Mouse (Mus musculus) hematopoietic stem cell, adult 5-6 weeks (primary cell): ENCODE data around the gene Hoxb2. TPM values are rescaled to one million over a fixed set of nuclear protein-coding genes. Genes with fewer than 3 reads are reported as not detected.
A peak's percentile ranks its signal among the peaks of the same experiment; 100 is the strongest.

Source experiments
- ATAC-seq, 2 experiments: fragments of 125-278 bp in 1 of 2; replicated peaks in 1 of 2; 2 replicates each; pipeline ENCODE4 v1.8.0; 2016 to 2017; ENCODE audit warnings: inconsistent platforms in 2 of 2, mild to moderate bottlenecking in 2 of 2, moderate number of reproducible peaks in 2 of 2, low read depth in 1 of 2, moderate TSS enrichment in 1 of 2; ENCODE audit not compliant: low FRiP score in 2 of 2, poor library complexity in 2 of 2, severe bottlenecking in 2 of 2, insufficient read depth in 1 of 2, low TSS enrichment in 1 of 2
- total RNA-seq: library from RNA; stranded (forward); fragments of 172-1452, 232-1000 nt; gene quantifications from 2 replicates; pipeline ENCODE4 v1.2.3, GENCODE M21; 2017

Gene Hoxb2
- total RNA-seq, 1 experiment from 2014 or later = 1.8 TPM

DNA sequence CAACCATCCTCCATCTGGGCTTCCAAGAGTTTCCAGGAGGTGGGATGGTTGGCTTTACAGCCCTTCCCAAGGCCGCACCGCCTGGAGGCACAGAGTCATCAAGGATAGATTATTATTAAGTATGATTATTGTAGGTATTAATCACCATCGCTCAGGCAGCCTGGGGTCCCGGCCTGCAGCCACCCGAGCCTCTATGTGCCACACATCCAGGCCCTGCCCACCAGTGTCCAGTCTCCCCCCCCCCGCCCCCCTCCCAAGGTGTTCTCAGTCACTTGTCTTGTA, 5.5 kb upstream of the Hoxb2 start:
- ATAC-seq = no peak

DNA sequence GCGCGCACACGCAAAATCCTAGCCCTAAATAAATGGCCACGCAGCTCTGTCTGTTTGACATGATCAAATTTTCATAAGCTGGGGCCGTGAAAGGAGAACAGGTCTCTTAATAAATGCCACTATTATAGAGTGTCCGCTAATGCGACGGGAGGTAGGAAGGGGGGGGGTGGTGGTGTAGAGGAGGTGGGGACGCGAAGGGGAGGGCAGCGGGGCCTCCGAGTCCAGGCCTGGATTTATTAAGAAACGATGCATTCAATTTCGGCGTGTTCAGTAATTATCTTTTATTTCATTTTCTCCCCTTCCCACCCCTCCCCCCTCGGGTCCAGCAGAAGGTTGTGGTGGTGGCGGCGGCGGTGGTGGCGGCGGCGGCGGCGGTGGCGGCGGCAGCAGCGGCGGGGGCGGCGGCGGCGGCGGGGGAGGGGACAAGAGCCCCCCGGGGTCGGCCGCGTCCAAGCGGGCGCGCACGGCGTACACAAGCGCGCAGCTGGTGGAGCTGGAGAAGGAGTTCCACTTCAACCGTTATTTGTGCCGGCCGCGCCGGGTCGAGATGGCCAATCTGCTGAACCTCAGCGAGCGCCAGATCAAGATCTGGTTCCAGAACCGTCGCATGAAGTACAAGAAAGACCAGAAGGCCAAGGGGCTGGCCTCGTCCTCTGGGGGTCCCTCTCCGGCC, 5.0 kb upstream of the Hoxb2 start:
- no peak for ATAC-seq

DNA sequence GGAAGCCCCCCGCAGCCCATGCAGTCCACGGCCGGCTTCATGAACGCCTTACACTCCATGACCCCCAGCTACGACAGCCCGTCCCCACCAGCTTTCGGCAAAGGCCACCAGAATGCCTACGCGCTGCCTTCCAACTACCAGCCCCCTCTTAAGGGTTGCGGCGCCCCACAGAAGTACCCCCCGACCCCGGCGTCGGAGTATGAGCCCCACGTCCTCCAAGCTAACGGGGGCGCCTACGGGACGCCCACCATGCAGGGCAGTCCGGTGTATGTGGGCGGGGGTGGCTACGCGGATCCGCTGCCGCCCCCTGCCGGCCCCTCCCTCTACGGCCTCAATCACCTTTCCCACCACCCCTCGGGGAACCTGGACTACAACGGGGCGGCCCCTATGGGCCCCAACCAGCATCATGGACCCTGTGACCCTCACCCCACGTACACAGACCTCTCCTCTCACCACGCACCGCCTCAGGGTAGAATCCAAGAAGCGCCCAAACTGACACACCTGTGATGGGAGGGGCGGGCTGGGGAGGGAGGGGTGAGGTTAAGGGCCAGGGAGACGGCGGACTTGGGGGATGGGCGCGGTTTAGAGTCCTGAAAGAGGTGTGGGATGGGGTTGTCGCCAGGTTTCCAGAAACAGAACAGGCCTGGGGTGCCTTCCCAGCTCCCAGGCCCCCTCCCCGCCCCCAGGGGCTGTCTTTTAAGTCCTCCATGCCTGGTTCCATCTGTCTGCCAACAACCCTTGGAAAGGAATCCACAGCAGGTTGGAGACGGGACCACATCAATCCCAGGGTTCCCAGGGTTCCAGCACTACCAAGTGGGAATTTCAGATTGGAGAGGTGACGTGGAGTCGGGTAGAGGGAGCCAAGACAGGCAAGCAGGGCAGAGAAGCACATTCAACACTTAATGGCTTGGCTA, 4.2 kb upstream of the Hoxb2 start:
- ATAC-seq = no peak

DNA sequence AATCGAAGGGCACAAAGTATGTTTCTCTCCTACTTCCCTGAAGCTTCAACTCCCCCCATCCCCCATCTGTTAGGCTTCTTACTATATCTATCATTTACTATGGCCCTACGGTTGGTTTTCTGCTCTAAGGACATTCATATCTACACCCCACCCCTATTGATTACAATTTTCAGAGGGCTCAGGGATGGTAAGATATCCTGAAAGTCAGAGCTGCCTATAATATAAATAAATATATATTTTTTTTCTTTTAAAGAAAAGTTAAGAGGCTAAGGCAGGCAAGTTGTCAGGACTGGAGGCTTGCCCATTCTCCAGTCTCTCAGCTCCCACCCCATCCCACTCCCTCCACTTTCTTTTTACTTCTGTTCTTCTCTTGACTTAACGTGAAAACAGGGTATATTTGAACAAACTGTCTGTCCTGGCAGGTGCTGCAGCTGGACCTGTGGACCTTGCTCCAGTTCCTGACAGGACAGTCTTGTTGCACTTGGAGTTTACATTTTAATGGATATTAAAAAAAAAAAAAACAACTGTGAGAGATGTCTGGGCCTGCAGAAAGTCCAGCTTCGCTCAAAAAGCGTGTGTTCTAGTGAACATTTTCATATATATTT, 3.3 kb upstream of the Hoxb2 start:
- no peak for ATAC-seq

DNA sequence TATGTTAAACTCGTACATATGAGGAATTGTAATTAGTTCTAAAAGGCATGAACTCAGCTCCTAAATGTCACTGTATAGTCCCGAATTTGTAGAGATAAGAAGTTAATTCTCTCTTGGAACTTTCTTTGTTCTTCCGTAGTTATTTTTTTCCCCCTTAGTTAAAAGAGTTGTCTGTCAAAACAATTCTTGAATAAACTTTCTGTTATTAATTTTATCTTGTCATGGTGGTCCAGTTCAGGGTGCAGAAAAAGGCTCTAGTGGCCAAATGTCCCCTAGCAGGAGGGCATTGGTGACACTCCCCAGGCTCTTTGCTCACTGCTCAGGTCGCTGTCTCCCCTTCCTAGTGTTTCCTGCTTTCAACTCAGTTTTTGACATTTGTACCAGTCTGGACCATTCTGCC, 2.6 kb upstream of the Hoxb2 start:
- ATAC-seq = no peak

DNA sequence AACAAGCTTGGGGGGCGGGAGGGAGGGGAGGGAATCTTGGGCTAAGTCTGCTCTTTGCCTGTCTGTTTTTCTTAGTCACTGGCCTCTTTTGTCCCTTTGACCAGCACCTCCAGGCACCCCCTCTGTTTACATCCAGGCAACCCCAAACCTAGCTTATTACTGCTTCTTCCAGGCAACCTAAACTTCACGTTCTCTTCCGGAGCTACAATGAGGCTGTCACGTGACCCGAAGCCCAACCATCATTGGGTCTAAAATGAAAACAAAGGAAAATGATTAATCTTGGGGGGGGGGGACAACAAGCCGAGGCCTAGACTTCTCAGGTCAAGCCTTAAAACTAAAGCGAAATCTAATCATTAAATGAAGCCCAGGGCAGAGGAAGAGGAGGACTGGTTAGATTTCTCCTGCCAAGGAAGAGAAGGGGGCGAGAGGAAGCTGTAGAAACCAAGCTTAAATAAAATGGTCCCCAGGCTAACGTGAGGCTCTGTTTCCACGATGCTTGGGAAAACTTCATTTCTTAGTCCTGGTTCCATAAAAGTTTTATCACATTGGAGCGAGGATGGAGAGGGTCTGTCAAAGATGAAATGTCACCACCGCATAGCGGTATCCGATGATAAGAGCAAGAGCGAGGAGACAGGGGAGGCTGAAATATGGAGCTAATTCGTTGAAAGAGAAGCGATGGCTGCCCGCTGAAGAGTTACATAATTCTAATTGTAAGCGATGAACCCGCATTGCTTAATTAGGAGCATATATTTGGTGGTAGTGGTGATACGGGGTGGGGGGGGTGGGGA, 2.0 kb upstream of the Hoxb2 start:
- no peak for ATAC-seq

DNA sequence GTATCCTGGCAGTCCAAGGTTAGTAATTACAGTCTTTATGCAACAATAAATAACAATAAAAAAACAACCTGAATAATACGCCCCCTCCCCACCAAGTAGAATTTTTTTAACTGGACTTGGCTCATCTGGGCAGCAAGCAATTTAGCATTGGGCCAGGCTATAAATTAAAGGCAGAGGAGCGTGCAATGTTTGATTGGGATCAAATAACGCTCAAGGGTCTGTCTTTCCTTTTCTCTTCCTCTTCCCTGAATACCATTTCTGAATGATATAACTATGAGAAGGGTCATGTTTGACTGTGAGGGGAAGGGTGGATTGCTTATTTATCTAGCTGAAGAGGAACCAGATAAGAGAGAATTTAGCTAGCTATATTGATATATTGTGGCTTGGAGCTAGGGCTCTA, 1.3 kb upstream of the Hoxb2 start:
- no peak for ATAC-seq

DNA sequence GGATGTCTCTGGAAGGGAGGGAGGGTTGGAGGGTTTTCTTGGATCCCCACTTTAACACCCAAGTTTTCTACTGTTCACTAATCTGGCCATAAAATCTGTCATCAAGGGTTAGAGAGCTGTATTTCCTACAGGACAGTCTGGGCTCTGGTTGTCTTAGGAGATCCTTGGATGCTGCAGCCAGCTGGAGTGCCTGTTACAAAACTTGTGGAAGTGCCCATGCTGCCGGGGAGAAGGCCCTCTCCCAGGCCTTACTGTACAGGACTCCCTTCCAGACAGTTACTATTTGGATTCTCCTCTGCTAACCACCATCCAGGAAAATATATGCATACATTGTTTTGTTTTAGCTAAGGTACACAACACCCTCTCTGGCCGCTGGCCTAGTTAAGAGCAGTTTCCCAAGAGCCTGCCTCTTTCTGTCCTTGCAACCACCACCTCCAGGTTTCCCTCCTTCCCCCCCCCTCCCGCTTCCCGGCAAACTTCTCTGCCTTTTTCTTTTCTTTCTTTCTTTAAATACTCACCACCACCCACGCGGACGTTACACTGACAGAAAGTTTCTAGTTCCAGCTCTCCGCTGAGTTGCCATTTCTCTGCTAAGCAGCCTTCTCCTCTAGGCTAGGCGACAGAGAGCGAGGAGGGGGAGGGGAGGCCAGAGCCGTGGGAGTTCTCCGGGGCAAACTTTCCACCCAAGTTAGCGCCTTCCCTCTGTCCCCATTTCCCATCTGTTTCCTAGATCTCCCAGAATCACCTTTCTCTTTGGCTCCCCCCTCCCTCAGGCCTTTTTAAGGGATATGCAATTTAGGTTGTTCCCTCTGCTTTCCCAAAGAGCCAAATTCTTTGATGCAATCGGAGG, 609 bp upstream of the Hoxb2 start:
- ATAC-seq = no peak

DNA sequence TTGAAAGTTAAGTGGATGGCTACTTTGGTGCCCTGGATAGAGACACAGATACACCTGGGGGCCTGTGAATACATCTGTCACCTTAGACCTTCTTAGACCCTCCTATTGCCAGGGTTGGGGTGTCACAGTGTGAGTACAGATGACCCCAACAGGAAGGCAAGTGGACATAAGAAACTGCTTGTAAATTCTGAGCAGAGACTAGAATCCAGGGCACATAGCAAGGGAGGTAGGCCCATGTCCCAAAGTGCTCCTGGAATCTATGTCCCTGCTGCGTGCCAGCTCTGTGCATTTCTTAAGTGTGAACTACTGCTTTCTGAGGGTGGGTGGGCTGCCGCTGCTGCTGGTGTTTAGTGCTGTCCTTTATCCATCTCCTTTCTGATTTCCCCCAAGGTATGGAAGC, 466 bp downstream of the Hoxb2 start:
- ATAC-seq = no peak

DNA sequence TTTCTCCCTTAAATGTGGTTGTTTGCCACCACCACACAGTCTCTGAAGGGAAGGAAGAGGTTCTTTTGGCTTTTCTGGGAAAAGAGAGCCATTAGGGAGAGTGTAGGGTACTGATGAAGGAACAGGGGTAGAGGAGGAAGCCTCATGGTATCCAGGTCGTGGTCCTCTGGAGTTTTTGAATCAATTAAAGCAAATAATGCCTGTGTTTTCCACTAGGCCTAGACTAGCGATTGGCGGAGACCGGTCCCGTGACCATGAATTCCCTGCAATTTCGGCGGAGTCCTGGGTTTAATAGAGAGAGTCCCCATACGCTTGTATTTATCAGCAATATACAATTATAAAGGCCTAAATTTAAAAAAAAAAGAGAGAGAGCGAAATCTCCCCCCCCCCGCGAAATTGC, 987 bp downstream of the Hoxb2 start:
- ATAC-seq = no peak

DNA sequence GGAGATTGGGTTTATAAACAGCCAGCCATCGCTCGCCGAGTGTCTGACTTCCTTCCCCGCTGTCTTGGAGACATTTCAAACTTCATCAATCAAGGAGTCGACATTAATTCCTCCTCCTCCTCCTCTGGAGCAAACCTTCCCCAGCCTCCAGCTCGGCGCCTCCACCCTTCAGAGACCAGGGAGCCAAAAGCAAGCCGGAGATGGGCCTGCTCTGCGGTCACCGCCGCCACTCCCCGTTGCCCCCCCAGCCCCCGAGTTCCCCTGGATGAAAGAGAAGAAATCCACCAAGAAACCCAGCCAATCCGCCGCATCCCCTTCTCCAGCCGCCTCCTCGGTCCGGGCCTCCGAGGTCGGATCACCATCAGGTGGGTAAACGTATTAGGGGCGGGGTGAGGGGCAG, 1.5 kb downstream of the Hoxb2 start:
- no peak for ATAC-seq

DNA sequence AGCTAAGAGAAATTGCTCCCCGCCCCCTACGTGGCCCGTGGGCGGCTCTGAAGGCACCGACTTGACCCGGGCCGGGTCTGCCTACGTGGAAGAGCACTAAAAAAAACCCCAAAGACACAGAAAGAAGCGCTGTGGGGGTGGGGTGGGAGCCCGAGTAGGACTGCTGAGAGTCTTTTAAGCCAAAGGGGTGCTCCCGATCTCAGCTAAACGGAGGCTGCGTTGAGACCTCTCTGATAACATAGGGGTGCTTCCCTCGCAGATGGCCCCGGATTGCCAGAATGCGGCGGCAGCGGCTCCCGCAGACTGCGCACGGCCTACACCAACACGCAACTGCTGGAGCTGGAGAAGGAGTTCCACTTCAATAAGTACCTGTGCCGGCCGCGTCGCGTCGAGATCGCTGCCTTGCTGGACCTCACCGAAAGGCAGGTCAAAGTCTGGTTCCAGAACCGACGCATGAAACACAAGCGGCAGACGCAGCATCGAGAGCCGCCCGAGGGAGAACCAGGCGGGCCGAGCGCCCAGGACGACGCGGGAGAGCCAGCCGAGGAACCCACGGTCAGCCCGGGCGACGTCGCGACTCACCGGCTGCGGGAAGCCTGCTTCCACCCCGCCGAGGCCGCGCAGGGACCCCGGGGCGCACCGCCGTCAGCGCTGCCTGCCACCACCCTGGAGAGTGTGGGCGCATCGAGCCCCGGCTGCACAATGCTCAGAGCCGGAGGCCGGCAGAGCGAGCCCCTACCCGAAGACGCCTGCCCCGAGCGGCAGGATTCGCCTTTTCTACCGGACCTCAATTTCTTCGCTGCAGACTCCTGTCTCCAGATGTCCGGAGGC, 2.6 kb downstream of the Hoxb2 start:
- peak; percentile 44 to 51; a peak in 2 of 4 replicates for ATAC-seq

DNA sequence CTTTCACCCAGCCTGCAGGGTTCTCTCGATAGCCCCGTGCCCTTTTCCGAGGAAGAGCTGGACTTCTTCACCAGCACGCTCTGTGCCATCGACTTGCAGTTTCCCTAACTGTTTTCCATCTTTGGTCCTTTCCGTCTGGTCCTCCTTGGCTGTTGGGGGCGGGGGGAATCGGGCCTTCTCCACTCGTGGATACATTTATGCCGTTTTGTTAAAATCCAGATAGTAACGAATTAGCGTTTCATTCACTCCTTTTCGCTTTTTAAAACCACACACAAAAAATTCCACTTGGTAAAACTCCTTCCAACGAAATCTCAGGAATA, 3.2 kb downstream of the Hoxb2 start:
- ATAC-seq = no peak

DNA sequence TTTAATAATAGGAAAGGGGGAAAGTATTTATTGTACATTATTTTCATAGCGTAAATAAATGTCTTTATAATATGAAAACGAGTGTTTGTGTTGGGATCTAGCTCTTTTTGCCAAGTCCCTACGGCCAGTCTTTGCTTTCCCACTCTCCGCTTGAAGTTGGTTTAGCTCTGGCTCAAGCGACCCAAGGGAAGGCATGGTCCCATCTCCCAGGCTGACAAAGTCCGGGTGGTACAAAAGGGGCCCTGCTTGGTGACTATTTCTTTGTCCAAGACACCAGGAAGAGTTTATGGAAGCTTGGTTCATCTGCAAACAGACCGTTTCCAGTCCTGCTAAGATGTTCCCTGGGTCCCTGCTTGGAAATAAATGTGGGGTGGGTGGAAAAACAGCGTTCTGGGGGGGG, 3.6 kb downstream of the Hoxb2 start:
- ATAC-seq = no peak

DNA sequence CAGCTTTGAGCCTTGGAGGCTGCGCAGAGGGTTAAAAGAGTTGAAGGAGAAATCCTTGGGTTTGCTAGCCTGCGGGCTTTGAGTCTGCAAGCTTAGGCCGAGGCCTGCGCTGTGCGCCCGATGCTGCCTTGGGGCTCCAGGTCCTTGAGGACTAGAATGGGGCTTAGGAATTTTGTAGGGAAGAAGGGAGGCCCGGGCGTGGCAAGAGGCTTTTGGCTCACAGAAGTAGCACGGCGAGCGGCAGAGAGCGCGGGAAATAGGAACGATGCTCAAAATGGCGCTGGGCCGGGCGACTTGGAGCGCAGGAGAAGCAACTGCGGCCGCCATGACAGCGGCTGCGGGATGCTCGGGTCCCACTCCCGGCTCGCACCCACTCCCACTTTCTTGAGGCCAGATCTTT, 4.1 kb downstream of the Hoxb2 start:
- no peak for ATAC-seq

DNA sequence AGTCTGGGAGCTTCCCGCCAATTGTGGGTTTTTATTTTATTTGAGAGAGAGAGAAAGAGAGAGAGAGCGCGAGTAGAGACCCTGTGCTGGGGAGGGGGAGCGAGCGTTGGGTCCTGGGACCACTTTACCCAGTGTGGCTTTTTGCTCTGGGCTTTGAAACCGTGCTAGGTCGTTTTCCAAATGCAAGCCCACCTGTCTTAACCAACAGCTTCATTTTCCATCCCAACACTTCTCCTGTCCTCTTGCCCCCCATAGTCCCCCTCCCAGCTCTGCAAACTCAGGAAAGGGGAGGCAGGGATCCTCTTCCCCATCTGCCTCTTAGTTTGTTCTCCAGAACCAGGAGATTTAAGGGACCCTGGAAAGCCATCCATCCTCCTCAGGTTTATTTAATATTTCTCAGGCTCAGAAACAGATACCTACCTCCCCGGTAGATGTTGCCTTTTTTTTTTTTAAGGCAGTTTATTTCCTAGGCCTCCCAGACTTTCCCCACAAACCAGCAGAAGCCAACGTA, 4.5 kb downstream of the Hoxb2 start:
- ATAC-seq = no peak
